Comparison of ENCODE assay signal across 17 mouse cellular contexts in genomic region chr10:42076711-42077110, GRCm38 (mm10). TPM values are rescaled to one million over a fixed set of nuclear protein-coding genes. Genes with fewer than 3 reads are reported as not detected.
DNase-seq lines count a peak whose midpoint lies in the region; TF ChIP-seq lines count a peak whose summit lies in the region.
"Had no signal": no experiment of that assay in that cellular context is flagged by ENCODE, and none has a peak within 500 bp of the region (broad histone marks: within the 10 kb centered on the region; RNA-seq: fewer than 3 reads in every experiment).

No protein-coding gene starts in this region.

- no peak for TF ChIP-seq EP300 in heart, adult 2 months (IDR thresholded peaks at IDR 0.05; ENCODE audit: insufficient read depth, low read depth, low read length)

- no peaks in the 10 kb centered on the region for H3K36me3 ChIP-seq in heart, adult 2 months (ENCODE audit: control insufficient read depth, insufficient read depth, low read length)
- H3K36me3 ChIP-seq in heart, embryonic 10.5 days: no peaks in the 10 kb centered on the region
- H3K36me3 ChIP-seq: G1E had no signal

- TF ChIP-seq POLR2A in heart, adult 2 months (IDR thresholded peaks at IDR 0.05; ENCODE audit: insufficient read depth, low read depth, low read length): no peak

- H3K27me3 ChIP-seq in heart, adult 2 months (ENCODE audit: control insufficient read depth, insufficient read depth, low read length): no peaks in the 10 kb centered on the region
- H3K27me3 ChIP-seq in heart, embryonic 10.5 days (ENCODE audit: insufficient read depth, poor library complexity, severe bottlenecking): no peaks in the 10 kb centered on the region; the same call in 1 of the 2 replicates
- H3K27me3 ChIP-seq: CH12.LX, Patski had no signal

- 74% methylated on average over 4 of the region's 4 CpGs for WGBS in heart, adult 2 months
- WGBS in heart, embryonic 10.5 days: 82% methylated on average over 4 of the region's 4 CpGs

- no peaks in the 10 kb centered on the region for H3K9me3 ChIP-seq in heart, embryonic 10.5 days
- H3K9me3 ChIP-seq: G1E had no signal

- no peak overlapping the region for H3K9ac ChIP-seq in heart, adult 2 months (ENCODE audit: low read depth, low read length)

- no peak overlapping the region for H3K27ac ChIP-seq in heart, adult 2 months
- H3K27ac ChIP-seq in heart, embryonic 10.5 days: no peak overlapping the region

- peak; percentile 62 for DNase-seq in heart, adult 11 months
- DNase-seq in heart, adult 2 months: no peak
- peak; percentile 59 for DNase-seq in heart, embryonic 10.5 days (ENCODE audit: low spot score)
- DNase-seq in heart, postnatal 36 days: no peak
- DNase-seq: adrenal gland, adult 2 months; adrenal gland, adult 8-10 months; adrenal gland, postnatal 10 days; adrenal gland, postnatal 14 days; adrenal gland, postnatal 25 days; adrenal gland, postnatal 36 days; B cell, adult 2 months; cerebellum, adult 11 months; cerebellum, adult 11-12 months; cerebellum, adult 18-20 months had no signal

- intact Hi-C loops in heart, adult 2 months (cut with DNase I): no loop called here
- intact Hi-C loops in heart, postnatal 36 days (cut with DNase I): no loop called here

- no peaks in the 10 kb centered on the region for H3K79me2 ChIP-seq in heart, adult 2 months (replicated peaks; ENCODE audit: control insufficient read depth, insufficient read depth, low read length)

- H3K4me1 ChIP-seq in heart, adult 2 months (ENCODE audit: control insufficient read depth, insufficient read depth, low read length): peaks cover 2% of the 10 kb centered on the region; the same call in 1 of the 2 replicates
- peaks cover 23% of the 10 kb centered on the region for H3K4me1 ChIP-seq in heart, embryonic 10.5 days

- H3K4me3 ChIP-seq in heart, adult 2 months: no peak overlapping the region
- no peak overlapping the region for H3K4me3 ChIP-seq in heart, embryonic 10.5 days

- no peak for TF ChIP-seq CTCF in heart, adult 2 months (IDR thresholded peaks at IDR 0.05)

RNA-seq across cellular contexts. Expression of gene Armc2, which starts 58.5 kb away (rescaled TPM):
- 10 to 100 TPM; 16.7 to 22.8 TPM for total RNA-seq in heart, adult 2 months (2021)
- polyA plus RNA-seq in heart, adult 2 months (2012; rRNA removed): 6.4 and 7.1 TPM in 2 replicates
- polyA plus RNA-seq in heart, embryonic 10.5 days (2016; fragmentation: Nextera tagmentation; extraction: Ambion mirVana): 0.99 and 1.4 TPM in 2 replicates
- total RNA-seq in heart, postnatal 36 days (2021): 10 to 100 TPM in 1 of 2 experiments, 1 to 10 TPM in 1; 9.9 to 11.8 TPM
- polyA plus RNA-seq: G1E had no signal

Comparison
In these comparisons a context has a peak if more than half of its experiments do, and no peak if none do; other contexts are left out.
1. DNase-seq: peak in heart, adult 11 months (single experiment) and heart, embryonic 10.5 days (single experiment); none in heart, adult 2 months (0 of 2) and heart, postnatal 36 days (0 of 2).